In the genomic region with DNA sequence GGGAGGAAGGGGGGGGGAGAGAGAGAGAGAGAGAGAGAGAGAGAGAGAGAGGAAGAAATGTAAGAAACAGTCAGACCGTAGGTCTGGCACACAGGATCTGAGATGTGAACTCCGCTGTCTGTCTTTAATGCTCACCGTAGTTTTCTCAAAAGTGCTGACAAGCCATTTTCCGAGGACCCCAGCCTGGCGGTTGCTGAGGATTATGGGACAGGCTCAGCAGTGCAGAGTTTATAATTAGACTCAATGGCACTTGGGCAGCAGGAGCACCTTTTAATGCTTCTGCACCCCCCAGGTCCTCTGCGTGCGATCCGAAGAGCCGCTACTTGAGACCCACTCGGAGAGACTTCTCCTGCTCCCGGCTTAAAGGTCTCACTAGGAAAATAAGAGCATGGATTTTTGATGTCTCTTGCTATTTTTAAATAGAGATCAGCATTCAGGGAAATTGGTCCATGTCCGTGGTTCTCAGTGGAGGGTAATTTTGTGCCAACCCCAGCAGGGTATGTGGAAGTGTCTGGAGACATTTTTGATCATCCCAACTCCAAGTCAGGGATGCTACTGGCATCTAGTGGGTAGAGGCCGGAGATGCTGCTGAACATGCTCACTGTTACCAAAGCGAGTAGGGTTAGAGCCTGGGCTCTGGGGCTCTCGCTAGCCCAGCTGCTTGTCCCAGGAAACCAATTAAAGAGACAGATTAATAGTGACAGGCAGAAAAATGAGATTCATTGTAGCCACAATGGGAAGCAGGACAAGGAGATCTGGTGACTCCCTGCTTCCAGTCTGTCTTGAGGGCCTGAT, we compare ENCODE assay signal across 13 mouse cellular contexts.
A peak's percentile ranks its signal among the peaks of the same experiment; 100 is the strongest.
DNase-seq lines count a peak whose midpoint lies in the region; ATAC-seq and TF ChIP-seq lines count a peak whose summit lies in the region.
"Had no signal": no experiment of that assay in that cellular context is flagged by ENCODE, and none has a peak within 500 bp of the region (broad histone marks: within the 10 kb centered on the region; RNA-seq: fewer than 3 reads in every experiment).

No protein-coding gene starts in this region.

- no peak overlapping the region for H3K4me3 ChIP-seq in kidney, postnatal 0 days (replicated peaks; ENCODE audit: low read depth, low read length)
- no peak overlapping the region for H3K4me3 ChIP-seq in midbrain, embryonic 13.5 days (replicated peaks)
- H3K4me3 ChIP-seq: limb, embryonic 12.5 days; lung, embryonic 15.5 days; myocyte had no signal

- H3K4me1 ChIP-seq in kidney, postnatal 0 days (replicated peaks; ENCODE audit: insufficient read depth, low read length) = no peaks in the 10 kb centered on the region
- peaks cover 54% of the 10 kb centered on the region for H3K4me1 ChIP-seq in midbrain, embryonic 13.5 days (replicated peaks)
- H3K4me1 ChIP-seq: lung, embryonic 15.5 days had no signal

- H3K4me2 ChIP-seq in kidney, postnatal 0 days (ENCODE audit: low read length) = no peak overlapping the region
- no peak overlapping the region for H3K4me2 ChIP-seq in midbrain, embryonic 13.5 days (replicated peaks)
- H3K4me2 ChIP-seq: limb, embryonic 12.5 days; lung, embryonic 15.5 days had no signal

- H3K27ac ChIP-seq in kidney, postnatal 0 days = no peak overlapping the region
- H3K27ac ChIP-seq in midbrain, embryonic 13.5 days = peak overlapping the region; percentile 63
- H3K27ac ChIP-seq: limb, embryonic 12.5 days; lung, embryonic 15.5 days had no signal

- no peak for ATAC-seq in kidney, postnatal 0 days (replicated peaks; ENCODE audit: low FRiP score, low read depth)
- ATAC-seq in midbrain, embryonic 13.5 days = peak; percentile 65

- H3K27me3 ChIP-seq in kidney, postnatal 0 days (ENCODE audit: insufficient read depth, low read length) = peaks cover 4% of the 10 kb centered on the region; the same call in 1 of the 2 replicates
- H3K27me3 ChIP-seq in midbrain, embryonic 13.5 days = no peaks in the 10 kb centered on the region
- H3K27me3 ChIP-seq: lung, embryonic 15.5 days had no signal

- WGBS in kidney, postnatal 0 days = 60% methylated on average over 15 of the region's 15 CpGs
- 56% methylated on average over 15 of the region's 15 CpGs for WGBS in midbrain, embryonic 13.5 days

- H3K36me3 ChIP-seq in kidney, postnatal 0 days (ENCODE audit: insufficient read depth, low read length) = no peaks in the 10 kb centered on the region
- no peaks in the 10 kb centered on the region for H3K36me3 ChIP-seq in midbrain, embryonic 13.5 days
- H3K36me3 ChIP-seq: limb, embryonic 12.5 days; lung, embryonic 15.5 days had no signal

- H3K9me3 ChIP-seq in kidney, postnatal 0 days (replicated peaks; ENCODE audit: low read length) = no peaks in the 10 kb centered on the region
- H3K9me3 ChIP-seq in midbrain, embryonic 13.5 days = no peaks in the 10 kb centered on the region
- H3K9me3 ChIP-seq: limb, embryonic 12.5 days; lung, embryonic 15.5 days had no signal

- H3K9ac ChIP-seq in kidney, postnatal 0 days (ENCODE audit: low read depth, low read length) = no peak overlapping the region
- no peak overlapping the region for H3K9ac ChIP-seq in midbrain, embryonic 13.5 days (replicated peaks)
- H3K9ac ChIP-seq: limb, embryonic 12.5 days; lung, embryonic 15.5 days had no signal

- peak; percentile 15 for DNase-seq in embryo, embryonic 11 days
- DNase-seq in embryo, embryonic 9.5 days (ENCODE audit: extremely low spot score) = no peak
- DNase-seq in kidney, postnatal 0 days (ENCODE audit: low spot score) = peak; percentile 36
- no peak for DNase-seq in kidney, postnatal 14 days
- DNase-seq in brain, adult 2 months (ENCODE audit: low read depth, low spot score) = peak; percentile 36
- no peak for DNase-seq in MN1 (ENCODE audit: low spot score)
- DNase-seq in thymus, postnatal 0 days (ENCODE audit: low spot score) = no peak
- DNase-seq: gastrocnemius, postnatal 10 days; kidney, adult 9 months had no signal

- TF ChIP-seq CTCF in kidney, postnatal 0 days (IDR thresholded peaks at IDR 0.05; ENCODE audit: low read depth) = peak; percentile 42; the same call in 1 of the 2 replicates

Comparison
In these comparisons a context has a peak if more than half of its experiments do, and no peak if none do; other contexts are left out.
1. DNase-seq: peak in embryo, embryonic 11 days (single experiment), kidney, postnatal 0 days (single experiment) and brain, adult 2 months (single experiment); none in embryo, embryonic 9.5 days (single experiment), kidney, postnatal 14 days (single experiment), MN1 (single experiment) and thymus, postnatal 0 days (single experiment).